Mouse (Mus musculus) hindbrain, embryonic 10.5 days (tissue): ENCODE measurements at regions not wholly inside any gene's neighbourhood (a gene's known extent, or its start where the extent isn't known, plus 50 kb on each side); places are given as distances from the start of the nearest gene placed in this dataset.

ENCODE experiments used
- DNase-seq: peaks from one replicate; pipeline ENCODE4 v3.0.0-alpha.2; 2017; ENCODE audit warnings: low spot score
- H3K27ac ChIP-seq: fragments of 300-500 bp; sonication (generic); 2 replicates; pipeline ENCODE4 v1.5.1; 2016; ENCODE audit warnings: mild to moderate bottlenecking, moderate library complexity
- H3K27me3 ChIP-seq: fragments of 300-500 bp; sonication (generic); 2 replicates; pipeline ENCODE4 v1.6.1; 2016; ENCODE audit warnings: mild to moderate bottlenecking; ENCODE audit not compliant: poor library complexity, insufficient read depth, severe bottlenecking
- H3K36me3 ChIP-seq: fragments of 300-500 bp; sonication (generic); 2 replicates; pipeline ENCODE4 v1.6.1; 2016; ENCODE audit warnings: mild to moderate bottlenecking, moderate library complexity
- H3K4me1 ChIP-seq: fragments of 300-500 bp; sonication (generic); replicated peaks from 2 replicates; pipeline ENCODE4 v1.6.1; 2016; ENCODE audit warnings: mild to moderate bottlenecking
- H3K4me3 ChIP-seq: fragments of 300-500 bp; sonication (generic); 2 replicates; pipeline ENCODE4 v1.5.1; 2016; ENCODE audit warnings: mild to moderate bottlenecking, moderate library complexity
- H3K9me3 ChIP-seq: fragments of 300-500 bp; sonication (generic); 2 replicates; pipeline ENCODE4 v1.6.1; 2016; ENCODE audit warnings: mild to moderate bottlenecking, moderate library complexity
- WGBS: fragments of 180-500 bp; shearing (Covaris S2); methylation state at CpG from one replicate; pipeline ENCODE4 v1.1.7; 2016; 5-methylcytosine and 5-hydroxymethylcytosine counted together

DNA sequence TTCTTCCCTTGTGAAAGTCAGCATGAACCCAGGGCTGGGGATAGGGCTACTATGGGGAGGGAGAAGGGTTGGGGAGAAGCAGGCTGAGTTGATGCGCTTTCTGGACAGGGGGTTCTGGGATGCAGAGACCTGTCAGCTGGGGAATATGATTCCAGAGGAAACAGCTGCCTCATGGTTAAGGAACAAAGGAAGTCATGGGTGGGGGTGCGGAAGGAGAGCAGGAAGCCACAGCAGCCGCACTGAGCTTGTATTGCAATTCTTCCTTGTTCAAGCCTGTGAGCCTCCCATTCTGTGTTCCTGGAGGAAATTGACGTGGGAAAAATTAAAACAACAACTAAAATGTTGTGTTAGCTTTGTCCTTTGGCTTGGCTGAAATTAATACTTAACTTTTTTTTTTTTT, 369.7 kb downstream of the Mctp2 start:
- DNase-seq: peak; percentile 10
- no peak overlapping the region for H3K27ac ChIP-seq
- WGBS: 71% methylated on average over 4 of the region's 4 CpGs

More for the DNA sequence above, 369.7 kb downstream of the Mctp2 start:
- H3K4me1 ChIP-seq: 0 out of 2 replicates have a peak, but pooled peaks cover 1% of the 10 kb centered on the region
- no peaks in the 10 kb centered on the region for H3K27me3 ChIP-seq
- H3K36me3 ChIP-seq: no peaks in the 10 kb centered on the region
- H3K4me3 ChIP-seq: no peak overlapping the region
- no peaks in the 10 kb centered on the region for H3K9me3 ChIP-seq
